Mouse (Mus musculus) hindlimb bud, embryonic 11.5 days (tissue): ENCODE data around the gene Runx1.

ENCODE experiments used
- DNase-seq: peaks from one replicate; pipeline ENCODE4 v3.0.0-alpha.2; 2012; ENCODE audit warnings: low read depth, low spot score; ENCODE audit errors: extremely low spot score

Gene Runx1

DNA sequence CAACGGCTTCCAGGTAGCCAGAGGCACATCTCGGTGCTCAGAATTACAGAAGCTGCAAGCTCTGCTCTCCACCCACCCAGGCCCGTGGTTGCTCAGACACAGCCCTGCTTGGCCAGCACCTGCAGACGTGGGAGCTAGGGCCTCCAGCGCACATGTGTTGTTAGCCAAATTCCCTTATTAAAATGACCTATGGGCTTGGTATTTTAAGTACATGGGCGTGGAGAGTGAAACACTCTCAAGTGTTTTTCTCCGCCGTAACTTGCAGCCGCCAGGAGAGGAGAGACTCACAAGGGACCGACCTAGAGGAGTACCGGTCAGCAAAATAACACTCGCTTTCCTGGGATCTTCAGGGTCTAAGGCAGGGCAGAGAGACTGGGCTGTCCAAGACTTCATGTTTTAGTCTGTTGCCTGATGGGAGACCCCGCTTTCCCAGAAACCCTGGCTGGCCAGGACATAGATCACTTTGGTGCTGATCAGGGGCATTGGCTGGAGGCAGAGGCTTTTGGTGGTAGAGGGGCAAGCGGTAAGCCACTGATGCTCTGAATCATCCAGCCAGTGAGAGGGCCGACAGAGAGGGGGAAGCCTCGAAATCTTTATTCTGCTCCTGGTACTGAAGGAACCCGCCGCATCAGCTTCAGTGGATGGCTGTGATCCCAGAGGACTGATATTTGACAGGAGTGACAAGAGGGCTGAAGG is 151.7 kb downstream of the Runx1 start:
- no peak for DNase-seq

GRCm38 (mm10) chr16:92668807-92669206 is 157.1 kb downstream of the Runx1 start:
- no peak for DNase-seq

GRCm38 (mm10) chr16:92661757-92662156 is 164.2 kb downstream of the Runx1 start:
- DNase-seq = no peak

GRCm38 (mm10) chr16:92656750-92657149 is 169.2 kb downstream of the Runx1 start:
- DNase-seq = no peak

DNA sequence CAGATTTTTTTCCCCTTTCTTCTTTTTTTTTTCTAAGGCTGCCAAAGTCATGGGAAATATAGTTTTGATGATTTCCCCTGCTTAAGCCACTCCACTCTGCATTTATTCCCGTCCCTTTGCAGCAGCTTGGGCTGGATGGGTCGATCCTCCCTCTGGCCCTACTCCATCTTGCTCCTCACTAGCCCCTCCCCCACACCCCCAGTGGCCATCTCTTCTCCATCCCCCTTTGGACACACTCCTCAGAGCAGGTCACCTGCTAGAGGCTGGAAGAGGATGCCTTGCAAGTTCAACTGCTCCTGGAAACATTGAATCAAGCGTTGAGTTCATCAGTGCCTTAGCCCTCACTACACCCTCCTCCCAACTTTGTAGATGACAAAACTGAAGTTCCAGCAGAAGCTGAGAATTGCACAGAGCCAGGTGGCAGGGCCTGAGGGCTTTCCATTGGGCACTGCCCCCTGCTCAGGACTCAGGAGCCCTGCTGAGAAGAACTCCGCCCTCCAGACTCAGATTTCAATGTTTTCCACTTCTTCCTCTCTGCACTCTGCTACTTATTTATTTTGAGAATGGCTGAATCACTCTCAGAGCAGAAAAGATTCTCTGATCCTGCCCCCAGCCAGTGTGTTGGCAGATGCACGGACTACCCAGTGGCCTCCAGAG is 171.5 kb downstream of the Runx1 start:
- no peak for DNase-seq

- no peak for DNase-seq
Measured at GRCm38 (mm10) chr16:92653816-92654215, 172.1 kb downstream of the Runx1 start.

DNA sequence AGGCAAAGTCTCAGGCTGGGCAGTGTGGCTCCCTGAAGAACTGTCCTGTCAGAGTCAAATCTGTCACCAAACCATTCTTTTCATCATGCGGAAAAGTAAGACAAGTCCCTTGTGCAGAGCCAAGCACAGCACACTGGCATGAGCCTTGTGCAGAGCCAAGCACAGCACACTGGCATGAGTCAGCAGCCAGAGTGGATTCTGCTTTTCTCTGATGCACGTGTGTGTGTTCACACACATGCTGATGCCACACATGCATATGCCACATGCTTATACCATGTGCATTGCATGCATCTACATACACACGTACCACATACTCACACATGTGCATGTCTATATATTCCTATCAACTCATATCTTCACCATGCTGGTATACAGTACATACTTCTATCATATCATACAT is 174.7 kb downstream of the Runx1 start:
- no peak for DNase-seq

- no peak for DNase-seq
Measured at GRCm38 (mm10) chr16:92646153-92646552, 179.8 kb downstream of the Runx1 start.

DNA sequence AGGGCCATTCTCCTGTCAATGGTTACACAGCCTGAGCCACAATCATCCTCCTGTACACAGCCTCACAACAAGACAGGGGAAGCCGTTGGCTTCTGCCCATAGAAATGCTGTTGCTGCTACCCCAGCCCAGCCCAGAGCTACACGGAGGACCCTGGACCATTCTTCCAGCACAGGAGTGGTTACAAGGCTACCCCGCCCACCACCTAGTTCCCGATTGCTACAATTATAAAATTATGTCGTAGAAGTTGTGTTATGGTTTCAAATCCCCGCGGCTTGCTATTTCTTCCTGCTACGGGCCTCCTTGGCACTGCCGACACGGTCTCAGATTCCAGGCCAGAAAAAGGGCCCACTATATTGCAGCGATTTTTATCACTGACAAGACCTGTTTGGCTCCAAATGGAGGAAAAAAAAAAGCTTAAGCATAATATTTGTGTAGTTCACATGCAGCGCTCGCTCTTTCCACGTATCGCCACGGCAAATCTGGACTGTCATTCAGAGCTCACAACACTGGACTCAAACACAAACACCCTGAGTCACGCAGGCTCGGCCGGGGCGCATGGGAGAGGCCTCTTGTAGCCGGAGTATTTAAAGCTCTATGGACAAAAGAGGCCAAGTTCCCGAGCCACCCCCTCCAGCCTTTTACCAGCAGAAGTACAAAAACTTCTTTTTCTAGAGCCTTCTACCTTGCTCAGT is 180.4 kb downstream of the Runx1 start:
- DNase-seq = no peak

DNA sequence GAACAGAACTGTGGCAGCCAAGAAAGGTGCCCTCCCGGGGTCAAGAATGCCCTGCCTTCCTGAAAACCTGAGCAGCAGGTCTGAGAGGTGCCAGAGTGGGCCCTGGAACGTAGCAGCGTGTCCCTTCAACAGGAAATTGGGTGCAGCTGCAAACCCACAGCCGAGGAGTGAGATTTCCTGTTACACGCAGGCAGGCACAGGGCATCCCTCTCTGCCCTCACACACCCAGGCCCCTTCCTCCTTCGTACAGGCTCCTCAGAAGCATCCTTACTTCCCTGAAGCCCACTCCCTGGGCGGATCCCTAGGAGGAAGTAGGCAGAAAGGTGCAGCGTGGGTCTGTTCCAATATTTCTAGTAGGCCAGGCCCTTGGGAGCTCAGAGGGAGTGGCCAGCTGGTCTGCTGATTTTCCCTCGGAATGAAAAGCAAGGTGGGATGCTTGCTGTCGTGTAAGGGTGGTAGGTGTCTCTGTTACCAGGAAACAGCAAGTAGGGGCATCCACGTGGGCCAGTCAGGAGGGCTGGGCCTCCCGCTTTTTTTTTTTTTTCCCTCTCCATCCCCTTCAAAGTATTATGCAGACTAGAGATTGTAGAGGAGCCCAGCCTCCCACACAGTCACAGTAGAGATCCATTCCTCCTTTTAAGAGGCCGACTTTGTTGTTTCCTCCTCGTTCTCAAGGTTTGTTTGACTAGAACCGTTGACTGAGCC is 181.1 kb downstream of the Runx1 start:
- DNase-seq = no peak

DNA sequence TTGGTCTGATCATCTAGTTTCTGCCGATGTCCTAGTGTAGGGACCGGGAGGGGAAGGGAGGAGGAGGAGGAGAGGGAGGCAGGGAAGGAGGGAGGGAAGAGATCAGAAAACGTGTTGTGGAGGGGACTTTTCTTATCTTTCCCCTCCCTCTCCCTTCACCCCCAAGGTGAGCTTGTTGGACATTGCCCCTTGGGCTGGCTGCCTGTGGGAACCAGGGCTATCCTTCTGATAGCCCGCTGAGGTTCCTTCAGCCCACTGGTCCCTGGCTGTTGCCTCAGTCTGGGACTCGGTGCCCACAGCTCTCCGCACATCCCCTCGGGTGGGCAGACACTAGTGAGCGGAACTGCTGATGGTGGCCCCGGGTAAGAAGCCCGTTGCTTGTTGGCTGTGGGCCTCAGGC is 181.6 kb downstream of the Runx1 start:
- DNase-seq = no peak

GRCm38 (mm10) chr16:92642283-92642682 is 183.7 kb downstream of the Runx1 start:
- no peak for DNase-seq

- DNase-seq = no peak
Measured at GRCm38 (mm10) chr16:92641053-92641452, 184.9 kb downstream of the Runx1 start.

GRCm38 (mm10) chr16:92639093-92639492 is 186.9 kb downstream of the Runx1 start:
- DNase-seq = no peak

GRCm38 (mm10) chr16:92637033-92637432 is 188.9 kb downstream of the Runx1 start:
- no peak for DNase-seq

GRCm38 (mm10) chr16:92632115-92632763 is 193.7 kb downstream of the Runx1 start:
- no peak for DNase-seq

DNA sequence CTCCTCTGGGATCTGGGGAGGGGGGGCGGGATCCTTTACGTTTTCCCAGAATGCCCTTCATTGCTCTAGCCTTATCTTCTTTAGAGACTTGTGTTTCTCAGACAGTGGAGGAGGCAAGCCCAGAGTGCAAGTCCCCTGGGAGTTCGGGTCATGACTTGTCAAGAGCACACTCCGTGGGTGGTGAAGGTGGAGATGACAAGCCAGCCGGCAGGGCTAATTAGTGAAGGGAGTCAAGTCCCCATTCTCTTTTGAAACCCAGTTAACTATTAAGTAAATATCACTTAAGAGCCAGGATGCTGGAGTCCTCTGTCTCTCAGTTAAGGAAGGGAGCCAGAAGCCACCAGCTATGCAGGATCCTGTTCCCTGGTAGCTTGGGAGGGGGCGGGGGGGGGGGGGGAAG is 194.3 kb downstream of the Runx1 start:
- no peak for DNase-seq

DNA sequence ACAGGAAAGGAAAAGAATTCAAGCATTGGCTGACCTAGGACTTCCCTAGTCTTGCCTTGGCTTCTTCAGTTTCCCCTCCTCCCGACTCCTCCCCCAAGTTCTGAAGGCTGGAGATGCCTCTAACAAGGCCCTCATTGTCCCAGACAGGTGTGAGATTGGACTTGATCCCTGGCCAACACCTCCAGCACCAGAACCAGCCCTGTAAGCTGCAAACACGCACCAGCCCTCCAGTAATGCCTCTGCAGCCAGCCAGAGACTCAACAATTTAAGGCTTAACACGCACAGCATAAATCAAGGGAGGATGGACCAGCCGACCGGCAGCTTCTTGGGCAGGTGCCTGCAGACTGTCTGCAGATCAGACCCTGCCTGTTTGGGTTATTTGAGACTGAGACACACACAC is 195.0 kb downstream of the Runx1 start:
- no peak for DNase-seq

- no peak for DNase-seq
Measured at GRCm38 (mm10) chr16:92629829-92630228, 196.1 kb downstream of the Runx1 start.

DNA sequence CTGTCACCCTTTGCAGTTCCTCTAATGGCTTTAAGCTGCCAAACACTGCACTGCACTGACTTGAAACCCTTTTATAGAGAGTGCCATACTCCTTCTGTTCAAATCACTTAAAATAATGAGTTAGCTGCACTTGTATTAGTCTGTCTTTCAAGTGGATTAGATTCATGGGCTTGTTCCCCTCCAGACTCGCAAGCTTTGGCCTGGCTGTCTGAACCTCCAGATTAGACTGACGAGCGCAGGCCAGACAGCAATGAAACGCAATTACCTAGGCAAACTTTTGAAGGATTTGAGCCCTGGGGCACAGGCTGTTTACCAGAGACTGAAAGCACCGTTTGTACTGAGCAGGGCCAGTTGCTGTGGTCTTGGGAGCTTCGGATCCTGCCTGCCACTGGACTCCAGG is 198.7 kb downstream of the Runx1 start:
- peak; percentile 54 for DNase-seq

DNA sequence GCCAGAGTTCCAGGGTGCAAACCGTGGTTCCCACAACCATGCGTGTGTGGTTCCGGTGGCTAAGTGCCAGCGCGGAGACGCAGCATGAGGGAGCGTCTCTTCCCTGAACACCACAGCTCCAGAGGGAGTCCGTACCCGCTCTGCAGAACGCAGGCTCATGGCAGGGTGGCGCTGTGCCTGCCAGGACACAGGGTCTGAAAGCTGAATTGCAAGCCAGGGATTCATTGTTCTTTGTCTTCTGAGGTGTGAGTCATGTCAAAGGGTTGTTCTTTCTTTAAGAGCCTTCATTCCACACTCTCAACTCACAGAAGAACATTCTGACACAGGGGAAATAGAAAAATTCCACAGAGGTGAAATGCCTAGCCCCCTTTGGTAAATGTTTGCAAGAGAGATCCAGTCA is 202.0 kb downstream of the Runx1 start:
- DNase-seq = no peak
